Mouse (Mus musculus) neural tube, embryonic 13.5 days (tissue): ENCODE results near the gene Vsig10l. TPM values are rescaled to one million over a fixed set of nuclear protein-coding genes. Genes with fewer than 3 reads are reported as not detected.

Source experiments
- ATAC-seq: fragments of 200-750 bp; cut with Nextera tagmentation; 2 replicates; pipeline ENCODE4 v1.8.0; 2017; ENCODE audit warnings: low read depth, mild to moderate bottlenecking, moderate TSS enrichment, moderate library complexity
- H3K27ac ChIP-seq: fragments of 300-500 bp; sonication (generic); replicated peaks from 2 replicates; pipeline ENCODE4 v1.5.1; 2015; ENCODE audit warnings: moderate library complexity, mild to moderate bottlenecking, inconsistent platforms
- H3K27me3 ChIP-seq: fragments of 300-500 bp; sonication (generic); 2 replicates; pipeline ENCODE4 v1.6.1; 2015; ENCODE audit warnings: mild to moderate bottlenecking, inconsistent platforms
- H3K36me3 ChIP-seq: fragments of 300-500 bp; sonication (generic); 2 replicates; pipeline ENCODE4 v1.6.1; 2015; ENCODE audit warnings: mild to moderate bottlenecking, inconsistent platforms
- H3K4me1 ChIP-seq: fragments of 300-500 bp; sonication (generic); replicated peaks from 2 replicates; pipeline ENCODE4 v1.6.1; 2015; ENCODE audit warnings: inconsistent platforms
- H3K4me2 ChIP-seq: fragments of 300-500 bp; sonication (generic); 2 replicates; pipeline ENCODE4 v1.6.1; 2015; ENCODE audit warnings: inconsistent platforms, mild to moderate bottlenecking, moderate library complexity
- H3K4me3 ChIP-seq: fragments of 300-500 bp; sonication (generic); 2 replicates; pipeline ENCODE4 v1.5.1; 2015; ENCODE audit warnings: mild to moderate bottlenecking, inconsistent platforms
- H3K9ac ChIP-seq: fragments of 300-500 bp; sonication (generic); 2 replicates; pipeline ENCODE4 v1.6.1; 2015; ENCODE audit warnings: moderate library complexity, mild to moderate bottlenecking, inconsistent platforms
- H3K9me3 ChIP-seq: fragments of 300-500 bp; sonication (generic); 2 replicates; pipeline ENCODE4 v1.6.1; 2016; ENCODE audit warnings: inconsistent platforms
- WGBS: fragments of 180-500 bp; shearing (Covaris S2); methylation state at CpG from one replicate; pipeline ENCODE4 v1.1.7; 2015; 5-methylcytosine and 5-hydroxymethylcytosine counted together
- polyA plus RNA-seq: library from polyadenylated mRNA; unstranded; fragments of >200 nt; fragmentation: Nextera tagmentation; extraction: Ambion mirVana; gene quantifications from 2 replicates; pipeline ENCODE4 v1.2.1, GENCODE M21; 2015

Gene Vsig10l
- polyA plus RNA-seq = 8.1 and 9.6 TPM in 2 replicates

DNA sequence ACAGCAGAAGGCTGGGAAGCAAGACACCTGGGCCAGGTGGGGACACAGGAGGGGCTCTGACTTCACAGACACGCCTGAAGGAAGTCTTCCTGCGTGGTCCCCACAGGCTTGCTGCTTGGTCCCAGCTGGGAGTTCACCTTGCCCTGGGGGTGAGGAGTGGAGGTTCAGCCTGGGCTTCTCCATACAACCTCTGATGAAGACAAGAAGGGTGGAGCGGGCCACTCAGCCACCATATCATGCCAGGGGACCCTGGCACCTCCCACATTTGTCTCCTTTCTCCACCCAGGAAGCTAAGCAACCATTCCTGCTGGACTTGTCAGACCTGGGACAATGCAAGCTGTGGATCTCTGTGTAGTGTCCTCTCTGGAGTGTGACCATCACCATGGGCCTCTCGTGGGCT lies at the start of gene Vsig10l:
Vsig10l (plus strand) TSS at position 301 of the 400 bp plus-strand sequence.
- Histone ChIP-seq H3K27ac (no peak within 1 kb of the TSS), H3K36me3 (peaks cover 5% of the 10 kb centered on the region; the same call in 1 of the 2 replicates), H3K27me3 (peaks cover 55% of the 10 kb centered on the region), H3K4me3 (no peak within 1 kb of the TSS), H3K4me2 (no peak within 1 kb of the TSS), H3K9me3 (no peaks in the 10 kb centered on the region), H3K4me1 (peaks cover 23% of the 10 kb centered on the region), H3K9ac (no peak within 1 kb of the TSS)
- WGBS = 77% methylated on average over 4 of the region's 4 CpGs
- ATAC-seq = no peak

- ATAC-seq = no peak
- H3K27ac ChIP-seq = no peak overlapping the region
- H3K4me1 ChIP-seq = no peaks in the 10 kb centered on the region
- 86% methylated on average over 10 of the region's 10 CpGs for WGBS
- H3K4me2 ChIP-seq = no peak overlapping the region
- H3K27me3 ChIP-seq = 0 out of 2 replicates have a peak, but pooled peaks cover 2% of the 10 kb centered on the region
- H3K9ac ChIP-seq = no peak overlapping the region
- no peak overlapping the region for H3K4me3 ChIP-seq
- no peaks in the 10 kb centered on the region for H3K36me3 ChIP-seq
- H3K9me3 ChIP-seq = no peaks in the 10 kb centered on the region
These were observed 45.7 kb upstream of the Vsig10l start for GRCm38 (mm10) chr7:43417298-43417697.

DNA sequence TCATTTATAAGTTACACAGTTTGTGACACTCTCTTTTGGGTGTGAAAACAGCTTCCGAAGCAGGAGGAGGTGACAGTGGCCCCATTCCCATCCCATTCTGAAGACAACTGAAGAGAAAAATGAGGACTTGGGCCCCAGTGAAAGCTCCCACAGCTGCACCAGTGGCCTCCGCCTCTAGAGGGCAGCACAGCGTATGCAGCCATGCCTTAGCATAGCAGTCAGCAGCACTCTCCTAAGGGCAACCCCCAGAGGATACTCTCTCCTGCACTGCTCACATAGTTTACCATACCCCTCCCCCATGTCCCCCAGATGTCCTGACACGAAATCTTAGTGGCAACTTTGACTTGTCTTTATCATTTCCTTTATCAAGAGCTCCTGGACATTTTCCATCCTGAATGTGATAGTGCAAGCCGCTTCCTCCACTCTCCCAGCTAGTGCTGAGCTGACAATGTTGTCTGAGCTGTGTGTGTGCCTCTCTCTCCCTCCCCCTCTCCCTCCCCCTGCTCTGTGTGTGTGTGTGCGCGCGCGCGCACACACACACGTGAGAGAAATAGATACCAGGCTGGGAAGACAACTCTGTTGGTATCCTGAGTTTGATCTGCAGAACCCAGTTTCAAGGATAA lies 39.8 kb upstream of the Vsig10l start:
- peak overlapping the region; percentile 33 for H3K4me2 ChIP-seq
- no peak overlapping the region for H3K27ac ChIP-seq
- no peaks in the 10 kb centered on the region for H3K9me3 ChIP-seq
- no peaks in the 10 kb centered on the region for H3K36me3 ChIP-seq
- peaks cover 5% of the 10 kb centered on the region for H3K4me1 ChIP-seq
- 0 out of 2 replicates have a peak, but pooled peaks cover 2% of the 10 kb centered on the region for H3K27me3 ChIP-seq
- H3K9ac ChIP-seq = no peak overlapping the region
- ATAC-seq = peak; percentile 93
- no peak overlapping the region for H3K4me3 ChIP-seq
- WGBS = 17% methylated on average over 11 of the region's 11 CpGs

DNA sequence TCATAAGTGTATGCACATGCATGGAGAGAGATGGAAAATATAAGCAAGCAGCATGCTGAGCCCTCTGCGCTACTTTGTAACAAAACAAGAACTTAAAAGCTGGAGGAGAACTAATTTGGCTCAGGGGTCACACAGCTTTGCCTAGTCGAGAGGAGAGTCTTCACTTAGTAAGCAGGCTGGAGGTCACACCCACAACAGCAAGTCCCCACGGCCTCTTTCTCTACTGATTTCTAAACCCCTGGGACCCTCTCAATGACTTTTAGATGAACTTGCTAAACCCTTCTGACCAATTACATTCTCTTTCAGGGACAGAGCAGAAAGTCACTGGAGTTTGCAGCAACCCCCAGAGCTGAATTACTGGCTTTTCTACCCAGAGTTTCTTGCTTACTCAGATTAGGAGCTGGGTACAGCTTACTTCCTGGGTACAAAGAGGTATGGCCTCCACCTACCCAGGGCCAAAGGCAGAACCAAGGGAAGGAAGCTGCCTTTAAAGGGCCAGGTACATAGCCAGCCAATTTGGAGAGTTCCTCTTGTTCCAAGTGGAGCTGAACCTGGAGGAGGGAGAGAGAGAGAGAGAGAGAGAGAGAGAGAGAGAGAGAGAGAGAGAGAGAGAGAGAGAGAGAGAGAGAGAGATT lies 38.8 kb upstream of the Vsig10l start:
- H3K4me2 ChIP-seq = no peak overlapping the region
- H3K27me3 ChIP-seq = 0 out of 2 replicates have a peak, but pooled peaks cover 2% of the 10 kb centered on the region
- no peaks in the 10 kb centered on the region for H3K36me3 ChIP-seq
- peaks cover 5% of the 10 kb centered on the region for H3K4me1 ChIP-seq
- no peak overlapping the region for H3K27ac ChIP-seq
- H3K9me3 ChIP-seq = no peaks in the 10 kb centered on the region
- no peak for ATAC-seq
- H3K4me3 ChIP-seq = no peak overlapping the region
- WGBS = 69% methylated on average over 3 of the region's 3 CpGs
- H3K9ac ChIP-seq = no peak overlapping the region

- Histone ChIP-seq H3K27ac (no peak within 1 kb of the TSS), H3K9me3 (no peaks in the 10 kb centered on the region), H3K4me3 (no peak within 1 kb of the TSS), H3K9ac (no peak within 1 kb of the TSS), H3K27me3 (no peaks in the 10 kb centered on the region), H3K36me3 (no peaks in the 10 kb centered on the region), H3K4me1 (peaks cover 5% of the 10 kb centered on the region), H3K4me2 (no peak within 1 kb of the TSS)
- ATAC-seq = no peak
- 84% methylated on average over 8 of the region's 8 CpGs for WGBS
These were observed 35.5 kb upstream of the Vsig10l start, which contains the start of gene Lim2 for GRCm38 (mm10) chr7:43427406-43427805. Gene Lim2 (plus strand): TSS chr7:43427670.

GRCm38 (mm10) chr7:43429500-43429899 lies 33.5 kb upstream of the Vsig10l start:
- H3K4me1 ChIP-seq = no peaks in the 10 kb centered on the region
- no peaks in the 10 kb centered on the region for H3K27me3 ChIP-seq
- H3K4me3 ChIP-seq = no peak overlapping the region
- H3K36me3 ChIP-seq = no peaks in the 10 kb centered on the region
- ATAC-seq = no peak
- no peak overlapping the region for H3K9ac ChIP-seq
- 66% methylated on average over 4 of the region's 4 CpGs for whole genome bisulfite sequencing
- H3K27ac ChIP-seq = no peak overlapping the region
- H3K9me3 ChIP-seq = no peaks in the 10 kb centered on the region
- H3K4me2 ChIP-seq = no peak overlapping the region

DNA sequence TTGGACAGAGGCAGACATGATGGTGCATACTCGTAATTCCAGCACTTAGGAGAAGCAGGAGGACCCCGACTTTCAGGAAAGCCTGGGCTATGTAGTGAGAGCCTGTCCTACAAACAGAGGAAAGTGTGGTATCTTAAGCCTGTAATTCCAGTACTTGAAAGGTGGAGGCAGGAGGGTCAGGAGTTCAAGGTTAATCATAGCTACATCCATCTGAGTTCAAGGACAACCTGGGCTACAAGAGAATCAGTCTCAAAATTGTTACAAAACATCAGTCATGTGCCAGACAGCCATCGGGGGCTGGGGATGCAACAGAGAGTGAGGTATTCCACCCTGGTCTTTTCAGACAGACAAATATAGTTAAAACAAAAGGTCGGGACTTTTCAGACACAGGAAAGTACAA lies 30.1 kb upstream of the Vsig10l start:
- Histone ChIP-seq H3K4me3 (no peak overlapping the region), H3K27me3 (no peaks in the 10 kb centered on the region), H3K9me3 (no peaks in the 10 kb centered on the region), H3K4me1 (no peaks in the 10 kb centered on the region), H3K36me3 (no peaks in the 10 kb centered on the region), H3K27ac (no peak overlapping the region), H3K4me2 (no peak overlapping the region), H3K9ac (no peak overlapping the region)
- 83% methylated on average over 4 of the region's 4 CpGs for WGBS
- ATAC-seq = no peak

- no peak for ATAC-seq
- Histone ChIP-seq H3K4me1 (no peaks in the 10 kb centered on the region), H3K36me3 (no peaks in the 10 kb centered on the region), H3K4me3 (no peak overlapping the region), H3K4me2 (no peak overlapping the region), H3K9me3 (no peaks in the 10 kb centered on the region), H3K9ac (no peak overlapping the region), H3K27me3 (peaks cover 5% of the 10 kb centered on the region; the same call in 1 of the 2 replicates), H3K27ac (no peak overlapping the region)
- WGBS = 75% methylated on average over 5 of the region's 5 CpGs
These were observed 28.3 kb upstream of the Vsig10l start for GRCm38 (mm10) chr7:43434676-43435075.

- no peaks in the 10 kb centered on the region for H3K4me1 ChIP-seq
- H3K9me3 ChIP-seq = no peaks in the 10 kb centered on the region
- H3K4me3 ChIP-seq = no peak within 1 kb of the TSS
- no peak within 1 kb of the TSS for H3K9ac ChIP-seq
- ATAC-seq = no peak
- H3K27ac ChIP-seq = no peak within 1 kb of the TSS
- no peaks in the 10 kb centered on the region for H3K36me3 ChIP-seq
- 77% methylated on average over 10 of the region's 10 CpGs for WGBS
- peaks cover 10% of the 10 kb centered on the region for H3K27me3 ChIP-seq
- H3K4me2 ChIP-seq = no peak within 1 kb of the TSS
These were observed 26.4 kb upstream of the Vsig10l start, which contains the start of gene Nkg7 for GRCm38 (mm10) chr7:43436341-43437255. Gene Nkg7 (plus strand): TSS chr7:43437073.

- WGBS = 77% methylated on average over 4 of the region's 4 CpGs
- Histone ChIP-seq H3K36me3 (no peaks in the 10 kb centered on the region), H3K9me3 (no peaks in the 10 kb centered on the region), H3K4me1 (peaks cover 11% of the 10 kb centered on the region), H3K27ac (no peak overlapping the region), H3K4me3 (no peak overlapping the region), H3K27me3 (peaks cover 10% of the 10 kb centered on the region), H3K9ac (no peak overlapping the region), H3K4me2 (no peak overlapping the region)
- no peak for ATAC-seq
These were observed 24.3 kb upstream of the Vsig10l start for GRCm38 (mm10) chr7:43438611-43439010.

DNA sequence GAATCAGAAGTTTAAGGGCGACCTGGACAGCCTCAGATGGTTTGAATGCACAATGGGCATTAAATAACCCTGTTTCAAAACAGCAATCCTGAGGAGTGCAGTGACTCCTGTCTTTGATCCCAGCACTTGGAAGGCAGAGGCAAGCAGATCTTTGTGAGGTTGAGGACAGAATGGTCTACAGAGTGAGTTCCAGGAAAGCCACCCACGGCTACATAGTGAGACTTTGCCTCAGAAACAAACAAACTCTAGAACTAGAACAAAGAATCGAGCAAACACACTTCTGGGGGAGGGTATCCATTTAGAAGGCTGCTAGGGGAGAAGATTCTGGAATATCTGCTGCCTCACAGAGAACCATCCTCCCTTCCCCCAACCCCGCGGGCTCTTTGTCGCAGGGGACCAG lies 22.5 kb upstream of the Vsig10l start, which contains the start of gene Cldnd2:
Cldnd2 (plus strand) TSS at position 301 of the 400 bp plus-strand sequence.
- Histone ChIP-seq H3K4me3 (no peak within 1 kb of the TSS), H3K9ac (no peak within 1 kb of the TSS), H3K27me3 (peaks cover 10% of the 10 kb centered on the region), H3K36me3 (no peaks in the 10 kb centered on the region), H3K27ac (no peak within 1 kb of the TSS), H3K9me3 (no peaks in the 10 kb centered on the region), H3K4me2 (no peak within 1 kb of the TSS), H3K4me1 (peaks cover 22% of the 10 kb centered on the region)
- WGBS = 83% methylated on average over 6 of the region's 6 CpGs
- no peak for ATAC-seq

DNA sequence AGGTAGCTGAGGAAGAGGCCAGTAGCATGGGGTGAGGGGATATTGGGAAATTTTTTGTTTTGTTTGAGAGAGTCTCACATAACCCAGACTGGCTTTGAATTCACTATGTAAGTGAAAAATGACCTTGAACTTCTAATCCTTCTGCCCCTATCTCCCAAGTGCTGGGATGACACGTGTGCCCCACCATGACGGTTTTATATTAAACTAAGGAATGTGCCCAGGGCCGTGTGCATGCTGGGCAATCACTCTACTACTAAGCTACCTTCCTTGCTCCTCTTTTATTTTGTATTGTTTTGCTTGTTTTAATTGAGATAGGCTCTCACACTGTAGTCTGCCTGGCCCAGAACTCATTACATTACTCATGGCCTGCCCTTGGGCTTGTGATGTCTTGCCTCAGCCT lies 21.9 kb upstream of the Vsig10l start:
- Histone ChIP-seq H3K9ac (no peak overlapping the region), H3K9me3 (no peaks in the 10 kb centered on the region), H3K4me3 (no peak overlapping the region), H3K4me1 (peaks cover 22% of the 10 kb centered on the region), H3K27me3 (peaks cover 10% of the 10 kb centered on the region), H3K27ac (no peak overlapping the region), H3K36me3 (no peaks in the 10 kb centered on the region), H3K4me2 (no peak overlapping the region)
- 88% methylated on average over 3 of the region's 3 CpGs for WGBS
- no peak for ATAC-seq
